Mouse (Mus musculus) hindbrain, postnatal 0 days (tissue): ENCODE results near the gene Dlx5. TPM values are rescaled to one million over a fixed set of nuclear protein-coding genes. Genes with fewer than 3 reads are reported as not detected.
A peak's percentile ranks its signal among the peaks of the same experiment; 100 is the strongest.

Source experiments
- ATAC-seq: fragments of 200-750 bp; cut with Nextera tagmentation; 2 replicates; pipeline ENCODE4 v1.8.0; 2017; ENCODE audit warnings: mild to moderate bottlenecking, moderate TSS enrichment, moderate library complexity
- DNase-seq: peaks from one replicate; pipeline ENCODE4 v3.0.0-alpha.2; 2015; ENCODE audit warnings: low spot score
- H3K27ac ChIP-seq: fragments of 300-500 bp; sonication (generic); 2 replicates; pipeline ENCODE4 v1.5.1; 2014; ENCODE audit warnings: mild to moderate bottlenecking
- H3K27me3 ChIP-seq: fragments of 300-500 bp; sonication (generic); 2 replicates; pipeline ENCODE4 v1.6.1; 2014; ENCODE audit warnings: low read length, mixed read lengths; ENCODE audit not compliant: insufficient read depth
- H3K36me3 ChIP-seq: fragments of 300-500 bp; sonication (generic); 2 replicates; pipeline ENCODE4 v1.6.1; 2014; ENCODE audit warnings: low read length, mixed read lengths; ENCODE audit not compliant: insufficient read depth
- H3K4me1 ChIP-seq: fragments of 300-500 bp; sonication (generic); 2 replicates; pipeline ENCODE4 v1.6.1; 2014; ENCODE audit warnings: antibody characterized with exemption, low read length, mixed read lengths; ENCODE audit not compliant: insufficient read depth
- H3K4me2 ChIP-seq: fragments of 300-500 bp; sonication (generic); 2 replicates; pipeline ENCODE4 v1.6.1; 2014; ENCODE audit warnings: low read depth, mild to moderate bottlenecking, low read length, moderate library complexity, mixed read lengths
- H3K4me3 ChIP-seq: fragments of 300-500 bp; sonication (generic); 2 replicates; pipeline ENCODE4 v1.5.1; 2014; ENCODE audit warnings: low read length
- H3K9ac ChIP-seq: fragments of 300-500 bp; sonication (generic); replicated peaks from 2 replicates; pipeline ENCODE4 v1.6.1; 2014; ENCODE audit warnings: mild to moderate bottlenecking, low read length, moderate library complexity, mixed read lengths
- H3K9me3 ChIP-seq: fragments of 300-500 bp; sonication (generic); 2 replicates; pipeline ENCODE4 v1.6.1; 2016; ENCODE audit warnings: low read length, mixed read lengths
- CTCF ChIP-seq: IDR thresholded peaks from 2 replicates; pipeline ENCODE4 v1.5.1; 2016; ENCODE audit warnings: antibody characterized with exemption, control low read depth, low read depth
- WGBS: fragments of 180-500 bp; shearing (Covaris S2); extraction: QIAGEN DNeasy Blood & Tissue Kit; methylation state at CpG from one replicate; pipeline ENCODE4 v1.1.7; 2014; 5-methylcytosine and 5-hydroxymethylcytosine counted together
- polyA plus RNA-seq: library from polyadenylated mRNA; unstranded; fragments of >200 nt; fragmentation: Nextera tagmentation; extraction: Ambion mirVana; gene quantifications from 2 replicates; pipeline ENCODE4 v1.2.1, GENCODE M21; 2015
- total RNA-seq: library from RNA; depleted of rRNA; stranded (reverse); fragments of >200 nt; gene quantifications from 2 replicates; pipeline ENCODE4 v1.2.3, GENCODE M21; 2014

Dlx5 gene
- total and polyA plus RNA-seq, 2 experiments from 2014 or later = not detected

DNA sequence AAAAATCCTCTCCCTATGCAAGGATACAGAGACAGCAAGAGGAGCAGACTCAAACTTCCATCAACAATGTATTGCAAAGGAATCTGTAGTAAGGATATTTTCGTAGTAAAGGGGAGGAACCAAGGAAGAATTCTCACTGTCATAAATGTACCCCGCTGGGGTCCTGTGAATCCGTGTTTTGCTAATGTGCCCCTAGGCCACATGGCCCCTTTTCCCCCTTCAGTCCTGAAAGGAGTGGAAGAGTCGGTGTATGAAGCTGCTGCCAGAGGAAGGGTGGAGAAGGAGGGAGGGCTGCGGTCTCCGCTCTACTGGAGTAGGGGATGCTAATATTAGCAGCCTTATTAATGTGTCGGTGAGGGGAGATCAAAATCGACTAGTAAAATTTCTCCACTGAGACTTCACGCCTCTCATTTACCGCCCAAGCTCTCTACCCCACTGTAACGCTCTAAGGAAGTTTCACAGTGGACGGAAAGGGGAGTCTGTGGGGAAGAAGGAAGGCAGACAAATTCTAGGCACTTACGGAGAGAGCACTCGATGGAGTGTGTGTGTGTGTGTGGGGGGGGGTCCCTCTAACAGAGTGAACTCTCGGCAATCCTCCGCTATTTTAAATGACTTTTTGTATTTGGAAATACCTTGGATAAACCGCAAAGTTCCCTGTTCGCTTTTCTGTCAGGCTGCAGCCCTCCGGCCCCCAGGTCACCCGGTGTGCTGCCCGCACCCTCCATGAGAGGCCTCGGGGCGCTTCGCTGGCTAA is 1.3 kb downstream of the Dlx5 start:
- H3K4me2 ChIP-seq = no peak overlapping the region
- DNase-seq = no peak
- peaks cover 79% of the 10 kb centered on the region for H3K27me3 ChIP-seq
- ATAC-seq = no peak
- no peaks in the 10 kb centered on the region for H3K36me3 ChIP-seq
- no peak overlapping the region for H3K9ac ChIP-seq
- H3K27ac ChIP-seq = no peak overlapping the region
- no peak for TF ChIP-seq CTCF
- under 1% methylated on average over 24 of the region's 24 CpGs for WGBS
- no peaks in the 10 kb centered on the region; the same call in 1 of the 2 replicates for H3K4me1 ChIP-seq
- peak overlapping the region; percentile 35 for H3K4me3 ChIP-seq
- no peaks in the 10 kb centered on the region for H3K9me3 ChIP-seq

DNA sequence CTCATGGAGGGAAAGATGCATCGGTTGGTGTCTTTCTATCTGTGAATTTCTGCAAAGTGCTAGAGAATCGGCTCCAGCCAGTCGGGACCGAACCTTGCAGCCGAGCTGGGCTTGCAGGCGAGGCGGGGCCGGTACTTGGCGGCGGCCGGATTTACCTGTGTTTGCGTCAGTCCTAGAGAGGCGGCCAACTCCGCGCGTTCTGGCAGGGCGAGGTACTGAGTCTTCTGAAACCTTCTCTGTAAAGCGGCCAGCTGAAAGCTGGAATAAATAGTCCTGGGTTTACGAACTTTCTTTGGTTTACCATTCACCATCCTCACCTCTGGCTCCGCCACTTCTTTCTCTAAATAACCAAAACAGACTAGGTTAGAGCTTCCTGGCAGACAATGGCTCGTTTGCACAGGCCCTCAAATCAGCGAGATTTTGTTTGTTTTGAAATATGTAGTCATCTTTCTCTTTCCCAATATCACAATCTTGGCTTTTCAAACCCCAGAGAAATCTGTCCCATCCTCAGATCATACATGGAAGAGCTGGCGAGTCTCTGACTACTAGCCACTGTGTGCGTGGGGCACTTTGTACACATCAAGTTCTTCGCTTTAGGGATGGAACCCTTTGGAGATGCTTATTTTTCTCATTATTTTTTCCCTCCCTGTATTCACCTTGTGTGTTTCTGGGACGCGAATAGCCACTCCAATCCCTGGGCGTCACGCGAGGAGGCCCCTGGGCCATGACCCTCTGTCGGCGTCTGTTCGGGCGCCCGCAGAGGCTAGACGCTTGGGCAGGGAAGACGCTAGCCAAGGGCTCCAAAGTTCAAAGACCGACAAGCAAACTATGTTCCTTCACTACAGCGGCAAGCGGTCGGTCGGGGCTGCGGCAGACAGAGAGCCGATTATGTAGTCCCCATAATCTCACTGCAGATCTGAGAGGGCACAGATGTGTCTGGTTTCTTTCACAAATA is 2.2 kb downstream of the Dlx5 start:
- Histone ChIP-seq H3K4me1 (no peaks in the 10 kb centered on the region; the same call in 1 of the 2 replicates), H3K27me3 (peaks cover 85% of the 10 kb centered on the region), H3K4me3 (no peak overlapping the region), H3K27ac (no peak overlapping the region), H3K36me3 (no peaks in the 10 kb centered on the region), H3K4me2 (no peak overlapping the region), H3K9ac (no peak overlapping the region), H3K9me3 (no peaks in the 10 kb centered on the region)
- no peak for TF ChIP-seq CTCF
- no peak for ATAC-seq
- 3% methylated on average over 44 of the region's 44 CpGs for WGBS
- no peak for DNase-seq

GRCm38 (mm10) chr6:6878841-6879291 is 3.0 kb downstream of the Dlx5 start:
- H3K4me1 ChIP-seq = no peaks in the 10 kb centered on the region; the same call in 1 of the 2 replicates
- H3K27me3 ChIP-seq = peaks cover 92% of the 10 kb centered on the region
- WGBS = 2% methylated on average over 14 of the region's 14 CpGs
- H3K4me3 ChIP-seq = no peak overlapping the region
- no peak overlapping the region for H3K9ac ChIP-seq
- H3K36me3 ChIP-seq = no peaks in the 10 kb centered on the region
- H3K9me3 ChIP-seq = no peaks in the 10 kb centered on the region
- no peak for TF ChIP-seq CTCF
- no peak overlapping the region for H3K4me2 ChIP-seq
- no peak for DNase-seq
- ATAC-seq = no peak
- H3K27ac ChIP-seq = no peak overlapping the region

DNA sequence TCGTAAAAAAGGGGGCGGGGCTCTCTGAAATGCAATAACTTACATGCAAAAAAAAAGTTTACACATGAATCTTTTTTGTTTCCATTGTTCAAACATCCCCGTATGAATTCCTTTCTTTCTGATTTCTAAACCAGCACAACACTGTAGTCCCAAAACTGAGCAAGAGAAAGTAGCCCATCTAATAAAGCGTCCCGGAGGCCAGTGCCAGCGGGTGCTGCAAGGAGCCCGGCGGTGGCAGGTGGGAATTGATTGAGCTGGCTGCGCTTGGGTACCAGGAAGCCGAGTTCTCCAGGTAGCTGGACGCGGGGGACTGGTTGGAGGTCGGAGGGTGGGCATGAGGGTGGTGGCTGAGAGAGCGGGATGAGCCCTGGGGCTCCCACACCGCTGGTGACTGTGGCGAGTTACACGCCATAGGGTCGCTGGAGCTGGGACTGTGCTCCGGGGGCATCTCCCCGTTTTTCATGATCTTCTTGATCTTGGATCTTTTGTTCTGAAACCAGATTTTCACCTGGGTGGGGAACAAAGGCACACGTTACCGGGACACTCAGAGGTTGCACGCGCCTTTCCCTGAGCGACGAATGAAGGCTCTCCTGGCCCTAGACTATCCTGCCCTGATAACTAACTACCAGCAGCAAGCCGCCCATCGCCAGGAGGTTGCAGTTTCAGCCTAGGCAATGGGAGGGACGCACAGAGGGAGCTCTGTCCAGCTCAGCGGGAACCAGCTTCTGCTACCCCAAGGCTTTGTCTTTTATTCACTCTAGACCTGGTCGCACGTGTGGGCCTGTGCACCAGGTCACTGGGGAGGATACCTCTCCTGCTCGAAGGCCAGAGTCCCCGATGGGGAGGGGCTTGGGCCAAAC is 3.7 kb downstream of the Dlx5 start:
- ATAC-seq (no peak), DNase-seq (no peak)
- H3K27me3 ChIP-seq = peaks cover 90% of the 10 kb centered on the region
- no peaks in the 10 kb centered on the region; the same call in 1 of the 2 replicates for H3K4me1 ChIP-seq
- WGBS = 3% methylated on average over 34 of the region's 34 CpGs
- TF ChIP-seq CTCF = no peak
- H3K4me3 ChIP-seq = no peak overlapping the region
- H3K36me3 ChIP-seq = no peaks in the 10 kb centered on the region
- no peak overlapping the region for H3K9ac ChIP-seq
- no peak overlapping the region for H3K27ac ChIP-seq
- H3K9me3 ChIP-seq = no peaks in the 10 kb centered on the region
- H3K4me2 ChIP-seq = no peak overlapping the region

DNA sequence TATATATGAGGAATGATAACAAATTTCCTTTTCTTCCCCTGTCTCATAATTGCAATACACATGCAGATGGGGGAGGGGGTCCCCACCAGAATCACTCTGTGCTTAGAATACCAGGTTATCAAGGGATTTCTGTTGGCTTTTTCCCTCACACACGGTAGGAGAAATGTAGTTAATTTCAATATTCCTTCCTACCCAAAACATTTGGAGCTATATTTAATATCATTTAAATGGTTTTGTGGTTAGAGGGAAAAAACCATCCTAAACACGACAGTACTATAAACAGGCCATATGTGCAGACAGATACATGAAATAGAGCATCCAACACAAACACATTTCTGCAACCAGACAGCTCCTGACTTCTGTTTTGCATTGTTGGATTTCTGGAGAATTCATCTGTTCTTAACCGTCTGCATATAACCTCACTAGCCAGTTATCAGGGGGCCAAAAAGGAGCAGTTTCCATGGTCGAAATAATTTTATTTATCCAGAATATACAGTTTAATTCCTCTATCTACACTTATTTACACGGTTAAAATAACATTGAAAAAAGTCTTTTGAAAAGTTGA is 4.5 kb downstream of the Dlx5 start:
- 6% methylated on average over 5 of the region's 5 CpGs for WGBS
- peaks cover 84% of the 10 kb centered on the region for H3K27me3 ChIP-seq

GRCm38 (mm10) chr6:6876731-6877130 is 5.2 kb downstream of the Dlx5 start:
- 9% methylated on average over 7 of the region's 7 CpGs for WGBS
- TF ChIP-seq CTCF = no peak
- no peaks in the 10 kb centered on the region for H3K36me3 ChIP-seq
- ATAC-seq (no peak), DNase-seq (no peak)
- H3K4me1 ChIP-seq = no peaks in the 10 kb centered on the region; the same call in 1 of the 2 replicates
- no peak overlapping the region for H3K27ac ChIP-seq
- H3K9ac ChIP-seq = no peak overlapping the region
- no peaks in the 10 kb centered on the region for H3K9me3 ChIP-seq
- H3K4me3 ChIP-seq = no peak overlapping the region
- no peak overlapping the region for H3K4me2 ChIP-seq
- H3K27me3 ChIP-seq = peaks cover 87% of the 10 kb centered on the region

More for the DNA sequence above, 4.5 kb downstream of the Dlx5 start:
- H3K36me3 ChIP-seq = no peaks in the 10 kb centered on the region
- no peak overlapping the region for H3K9ac ChIP-seq
- no peak overlapping the region for H3K4me3 ChIP-seq
- no peak overlapping the region for H3K27ac ChIP-seq
- no peaks in the 10 kb centered on the region; the same call in 1 of the 2 replicates for H3K4me1 ChIP-seq
- no peak overlapping the region for H3K4me2 ChIP-seq
- ATAC-seq (no peak), DNase-seq (no peak)
- TF ChIP-seq CTCF = no peak
- H3K9me3 ChIP-seq = no peaks in the 10 kb centered on the region
